Mouse (Mus musculus) gastrocnemius, postnatal 4 days (tissue): ENCODE results near the gene Pik3c2g. TPM values are rescaled to one million over a fixed set of nuclear protein-coding genes. Genes with fewer than 3 reads are reported as not detected.

ENCODE experiments used
- DNase-seq, 2 experiments: peaks; one replicate each; pipeline ENCODE4 v3.0.0; 2021 to 2022; ENCODE audit warnings: low spot score in 2 of 2, mixed read lengths in 2 of 2
- total RNA-seq, 2 experiments: library from RNA; stranded (reverse); gene quantifications; 2 replicates each; pipeline ENCODE4 v1.2.3; 2021

Pik3c2g gene
- total RNA-seq, 2 experiments from 2014 or later, result 0.12 to 0.23 TPM

DNA sequence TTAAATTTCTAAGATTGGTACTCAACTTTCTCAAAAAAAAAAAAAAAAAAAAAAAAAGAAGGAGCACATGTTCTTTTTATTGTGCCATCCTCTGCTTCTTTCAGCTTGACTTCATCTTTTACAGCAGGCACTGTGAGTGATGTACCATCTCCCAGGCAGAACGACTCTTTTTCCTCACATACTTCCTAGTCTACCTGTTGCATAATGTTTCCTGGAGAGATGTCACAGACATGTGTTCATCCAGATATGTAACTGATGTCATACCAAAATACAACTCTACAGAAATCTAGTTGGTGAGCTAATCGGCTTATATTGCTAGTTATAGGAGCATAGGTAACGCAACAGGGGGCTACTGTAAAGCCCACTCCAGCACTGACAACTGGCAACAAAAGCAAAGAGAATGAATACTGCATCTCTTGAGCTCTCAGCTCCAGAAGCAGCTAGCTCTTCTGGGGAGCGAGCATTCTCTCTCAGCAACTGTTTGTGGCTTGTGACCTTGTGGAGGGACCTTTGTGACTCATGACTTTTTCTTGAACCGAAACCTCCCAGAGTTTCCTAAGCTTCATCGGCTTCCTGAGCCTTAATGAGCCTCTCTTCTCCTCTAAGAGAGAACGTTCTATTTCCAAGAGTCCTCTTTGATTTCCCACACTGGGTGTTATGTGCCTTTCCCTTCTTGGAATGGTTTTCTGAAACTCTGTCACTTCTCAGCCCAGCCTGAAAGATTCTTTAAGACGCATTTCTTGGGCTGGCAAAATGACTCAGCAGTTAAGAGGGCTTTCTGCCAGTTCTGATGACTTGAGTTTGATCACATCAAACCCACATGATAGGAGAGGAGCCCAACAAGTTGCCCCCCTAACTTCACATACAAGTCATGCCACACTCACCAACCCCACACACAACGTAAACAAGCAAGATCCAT is 148.9 kb downstream of the Pik3c2g start:
- DNase-seq, result no peak

- DNase-seq, result no peak
These were observed 151.3 kb downstream of the Pik3c2g start for GRCm38 (mm10) chr6:139738350-139738749.

- no peak for DNase-seq
These were observed 155.8 kb downstream of the Pik3c2g start for GRCm38 (mm10) chr6:139742693-139743432.

DNA sequence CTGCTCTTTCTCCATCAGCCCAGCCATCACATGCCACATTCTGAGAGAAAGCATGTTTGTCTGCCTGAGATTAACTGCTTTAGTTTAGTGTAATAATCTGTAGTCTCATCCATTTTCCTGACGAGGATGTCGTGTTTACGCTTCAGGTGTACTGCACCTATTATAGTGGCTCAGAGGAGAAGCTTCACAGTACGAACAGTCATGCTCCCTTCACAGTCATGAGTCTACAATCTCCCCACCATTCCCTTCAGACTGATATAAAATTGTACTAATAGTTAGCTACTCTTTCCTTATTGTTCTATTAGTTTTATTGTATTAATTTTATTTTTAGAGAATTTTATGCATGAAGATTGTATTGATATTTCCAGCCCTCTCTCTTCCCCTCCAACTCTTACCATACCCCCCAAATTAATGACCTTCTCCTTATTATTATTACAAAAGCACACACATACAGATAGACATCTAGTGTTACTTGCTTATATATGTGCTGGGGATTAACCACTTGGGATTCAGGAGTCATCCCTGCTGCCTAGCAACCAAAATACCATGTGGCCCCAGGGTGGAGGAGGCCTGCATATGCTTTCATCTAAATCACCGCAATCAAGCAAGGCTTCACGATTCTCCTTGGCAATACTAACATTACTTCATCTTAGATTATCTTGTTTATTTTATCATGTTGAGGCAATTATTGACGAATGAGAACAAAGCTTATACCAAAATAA is 159.9 kb downstream of the Pik3c2g start:
- no peak for DNase-seq

GRCm38 (mm10) chr6:139748091-139748771 is 161.2 kb downstream of the Pik3c2g start:
- no peak for DNase-seq

DNA sequence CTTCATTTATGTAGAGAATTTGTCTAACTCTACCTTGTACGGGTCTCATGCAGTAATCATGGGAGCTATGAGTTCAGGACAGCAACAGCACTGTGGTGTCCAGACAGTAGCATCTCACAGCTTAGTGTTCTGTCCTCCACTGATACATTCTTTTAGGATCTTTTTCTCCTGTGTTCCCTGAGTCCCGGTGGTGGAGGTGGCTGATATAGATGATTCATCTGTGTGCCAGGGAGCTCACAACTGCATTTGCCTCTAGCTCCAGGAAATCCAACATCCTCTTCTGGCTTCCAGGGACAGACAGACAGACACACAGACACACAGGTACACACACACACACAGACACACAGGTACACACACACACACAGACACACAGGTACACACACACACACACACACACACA is 163.6 kb downstream of the Pik3c2g start:
- no peak for DNase-seq

GRCm38 (mm10) chr6:139751022-139751421 is 164.0 kb downstream of the Pik3c2g start:
- no peak for DNase-seq

- DNase-seq, result no peak
These were observed 170.9 kb downstream of the Pik3c2g start for GRCm38 (mm10) chr6:139757876-139758275.

GRCm38 (mm10) chr6:139760978-139761377 is 174.0 kb downstream of the Pik3c2g start:
- no peak for DNase-seq

DNA sequence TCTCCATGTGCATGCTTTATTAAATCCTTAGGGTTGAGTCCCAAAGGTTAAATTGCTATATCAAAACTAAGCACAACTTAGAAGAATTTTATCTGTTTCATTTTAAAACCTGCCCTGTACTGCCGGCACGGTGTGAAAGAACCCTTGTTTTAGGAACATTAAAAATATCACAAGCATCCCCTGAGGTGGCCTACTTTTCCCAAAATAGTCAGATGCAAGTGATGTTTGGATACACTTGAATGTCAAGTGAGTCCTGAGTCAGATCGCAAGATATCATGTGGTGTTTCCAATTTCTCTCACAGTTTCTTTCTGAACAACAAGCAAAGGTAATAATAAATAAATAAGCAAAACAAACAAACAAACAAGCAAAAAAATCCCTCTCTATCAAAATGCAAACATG is 177.4 kb downstream of the Pik3c2g start:
- DNase-seq, result no peak

- peak in 1 of 2 experiments; percentile 13 for DNase-seq
These were observed 182.9 kb downstream of the Pik3c2g start for GRCm38 (mm10) chr6:139769744-139770473.

DNA sequence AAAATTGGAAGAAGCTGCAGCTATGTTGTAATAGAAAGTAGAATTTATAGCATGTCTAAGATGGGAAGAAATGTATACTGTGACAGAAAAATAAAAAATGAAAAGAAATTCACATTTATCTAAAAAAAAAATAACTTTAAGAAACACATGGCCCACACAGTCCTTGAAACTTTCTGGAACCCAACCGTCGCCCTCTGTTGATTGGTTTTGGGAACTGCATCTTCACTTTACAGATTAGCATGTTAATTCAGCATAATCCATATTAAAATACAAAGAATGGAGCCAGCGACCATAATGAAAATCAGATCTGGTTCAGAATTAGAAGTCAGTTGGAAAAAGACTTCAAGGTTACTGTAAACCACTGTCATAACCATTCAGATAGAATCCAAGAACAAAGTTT is 183.5 kb downstream of the Pik3c2g start:
- no peak for DNase-seq

DNA sequence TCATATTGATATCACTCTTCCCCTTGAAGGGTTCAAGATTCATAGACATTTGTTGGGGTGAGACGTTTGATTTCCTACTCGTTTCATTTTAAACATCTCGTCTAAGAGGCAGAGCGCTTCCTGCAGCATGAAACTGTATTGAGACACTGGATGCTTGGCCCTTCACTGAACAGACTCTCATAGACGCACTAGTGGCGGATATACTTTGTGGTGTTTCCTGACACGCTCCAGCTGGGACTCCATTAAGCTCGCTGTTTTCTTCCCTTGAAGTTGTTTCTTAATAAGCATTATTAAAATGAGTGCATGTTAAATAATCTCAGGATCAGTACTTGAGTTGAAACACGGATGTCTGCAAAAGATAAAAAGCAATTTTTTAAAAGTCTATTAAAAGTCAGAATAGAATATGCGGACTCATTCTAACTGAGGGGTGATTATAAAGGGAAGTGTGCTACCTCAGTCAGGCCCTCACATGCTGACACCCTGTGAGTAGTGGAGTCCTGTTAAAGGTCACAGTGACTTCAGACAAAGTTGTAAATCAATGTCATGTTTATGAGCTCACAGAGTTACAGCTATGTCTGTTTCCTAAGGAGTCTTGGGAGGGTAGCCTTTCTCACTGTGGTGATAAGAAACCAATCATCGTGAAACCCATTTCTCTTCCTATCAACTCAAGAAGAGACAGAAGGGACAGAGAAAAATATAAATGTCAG is 190.7 kb downstream of the Pik3c2g start:
- no peak for DNase-seq

GRCm38 (mm10) chr6:139780028-139780427 is 193.0 kb downstream of the Pik3c2g start:
- no peak for DNase-seq

- DNase-seq, result no peak
These were observed 202.5 kb downstream of the Pik3c2g start for GRCm38 (mm10) chr6:139789479-139789878.

DNA sequence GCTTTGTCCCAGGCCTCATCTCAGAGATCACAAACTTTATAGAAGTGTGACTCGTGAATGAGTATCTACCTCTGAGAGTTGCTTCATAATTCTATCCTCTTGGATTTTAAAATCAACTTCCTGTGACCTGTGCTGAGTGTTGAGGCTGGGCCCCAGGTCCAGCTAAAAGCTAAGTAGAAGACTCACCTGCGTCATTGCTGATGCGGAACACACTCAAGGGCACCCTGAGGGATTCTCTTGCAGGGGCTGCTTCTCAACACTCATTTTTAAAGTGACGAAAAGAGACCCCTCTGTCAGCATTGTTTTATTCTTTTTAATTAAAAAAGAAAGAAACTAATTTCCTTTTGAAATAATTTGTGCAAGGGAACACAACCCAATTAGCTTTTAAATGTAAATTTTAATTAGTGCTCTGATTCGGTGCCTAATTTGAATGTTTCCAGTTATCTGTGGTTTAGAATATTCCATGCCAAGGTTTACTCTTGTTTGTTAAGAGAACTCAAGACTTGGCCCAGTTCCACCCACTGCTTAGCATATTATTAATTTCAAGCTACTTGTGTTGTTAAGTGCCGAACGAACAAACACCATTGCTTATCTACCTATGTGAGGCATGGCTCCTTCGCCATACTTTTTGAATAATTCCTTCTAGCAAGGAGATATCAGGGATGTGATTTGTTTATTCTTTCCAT is 212.7 kb downstream of the Pik3c2g start:
- DNase-seq, result no peak

DNA sequence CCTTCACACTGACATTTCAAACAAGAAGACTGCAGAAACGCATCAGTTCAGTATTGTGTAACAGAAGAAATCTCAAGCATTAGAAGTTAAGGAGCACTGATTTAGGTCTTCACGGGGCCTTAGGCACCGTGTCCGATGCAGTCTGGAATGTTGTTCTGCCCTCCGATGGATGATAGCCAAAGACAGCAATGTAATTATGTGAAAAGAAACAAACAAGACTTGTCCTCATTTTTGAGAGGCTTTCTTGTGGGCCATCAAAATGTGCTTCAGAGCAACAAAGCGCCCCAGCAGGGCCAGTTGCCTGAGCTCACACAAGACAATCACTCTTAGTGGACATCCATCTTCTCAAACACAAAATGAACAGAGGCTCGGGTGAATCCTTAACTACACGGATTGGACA is 234.9 kb downstream of the Pik3c2g start:
- DNase-seq, result no peak

- DNase-seq, result no peak
These were observed 251.2 kb downstream of the Pik3c2g start for GRCm38 (mm10) chr6:139838239-139838638.

- no peak for DNase-seq
These were observed 251.7 kb downstream of the Pik3c2g start for GRCm38 (mm10) chr6:139838713-139839112.
